Mouse (Mus musculus): ENCODE data around the gene Efcab7.

Gene Efcab7

GRCm38 (mm10) chr4:99944606-99945005, 115.6 kb downstream of the Efcab7 start:
- DNase-seq (ENCODE audit: low spot score in 2 of 2), result no peak

GRCm38 (mm10) chr4:99945011-99945410, 116.0 kb downstream of the Efcab7 start:
- DNase-seq (ENCODE audit: low spot score in 2 of 2), result no peak

GRCm38 (mm10) chr4:99946516-99946915, 117.5 kb downstream of the Efcab7 start:
- DNase-seq (ENCODE audit: low spot score in 2 of 2), result no peak

- DNase-seq (ENCODE audit: low spot score in 2 of 2), result no peak
Measured at GRCm38 (mm10) chr4:99947192-99947591, 118.2 kb downstream of the Efcab7 start.

- no peak for DNase-seq (ENCODE audit: low spot score in 2 of 2)
Measured at GRCm38 (mm10) chr4:99947896-99948295, 118.9 kb downstream of the Efcab7 start.

GRCm38 (mm10) chr4:99953904-99954303, 124.9 kb downstream of the Efcab7 start:
- DNase-seq (ENCODE audit: low spot score in 2 of 2), result no peak

GRCm38 (mm10) chr4:99955396-99955795, 126.4 kb downstream of the Efcab7 start:
- DNase-seq (ENCODE audit: low spot score in 2 of 2), result no peak

- DNase-seq (ENCODE audit: low spot score in 2 of 2), result no peak
Measured at GRCm38 (mm10) chr4:99957186-99957585, 128.2 kb downstream of the Efcab7 start.

- no peak for DNase-seq (ENCODE audit: low spot score in 2 of 2)
Measured at GRCm38 (mm10) chr4:99958084-99958815, 129.3 kb downstream of the Efcab7 start.

- no peak for DNase-seq (ENCODE audit: low spot score in 2 of 2)
Measured at GRCm38 (mm10) chr4:99959308-99959707, 130.3 kb downstream of the Efcab7 start.

Data from thymus, postnatal 10 days (tissue).